Mouse (Mus musculus): ENCODE data around the gene Astn2. TPM values are rescaled to one million over a fixed set of nuclear protein-coding genes. Genes with fewer than 3 reads are reported as not detected.

Astn2 gene
- polyA plus RNA-seq, 1 experiment, result not detected

DNA sequence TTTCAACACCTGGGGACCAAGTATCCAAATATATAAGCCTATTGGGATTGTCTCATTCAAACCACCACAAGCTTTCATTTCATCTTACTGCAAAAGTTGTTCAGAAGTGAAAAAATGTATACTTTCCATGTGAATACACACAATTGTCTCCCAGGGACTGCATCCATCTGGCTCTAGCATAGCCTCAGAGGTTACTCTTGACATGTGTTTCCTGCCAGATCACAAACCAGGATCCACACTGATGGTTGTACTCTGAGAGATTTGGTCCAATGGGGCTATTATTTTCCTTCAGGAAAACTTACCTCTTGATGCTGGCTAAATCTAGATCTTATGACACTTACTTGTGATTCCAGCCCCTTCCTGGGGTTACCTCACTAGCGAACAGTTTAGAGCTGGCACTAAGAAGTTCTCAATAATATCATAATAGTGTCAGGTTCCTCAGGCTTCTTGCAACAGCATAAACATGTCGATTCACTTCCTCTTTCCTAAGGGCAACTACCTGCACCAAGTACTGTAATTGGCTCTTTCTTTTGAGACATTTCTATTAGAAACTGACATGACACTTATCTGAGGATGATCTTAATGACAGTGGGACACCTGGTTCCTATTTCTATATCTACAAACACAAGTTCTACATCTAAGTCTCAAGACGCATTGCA is 361.3 kb downstream of the Astn2 start:
- no peak for TF ChIP-seq USF1 (IDR thresholded peaks at IDR 0.05; ENCODE audit: low read depth)
- no peak for TF ChIP-seq CTCF (IDR thresholded peaks at IDR 0.05; ENCODE audit: control insufficient read depth, insufficient read depth, insufficient read length)
- TF ChIP-seq FOSL1 (IDR thresholded peaks at IDR 0.05; ENCODE audit: insufficient read depth, low read length, poor library complexity, severe bottlenecking), result no peak
- no peak for TF ChIP-seq MYOD1 (IDR thresholded peaks at IDR 0.05; ENCODE audit: control insufficient read depth, insufficient read length, low read depth)
- no peak for TF ChIP-seq CEBPB (IDR thresholded peaks at IDR 0.05; ENCODE audit: low read depth)
- H3K79me2 ChIP-seq (ENCODE audit: control insufficient read depth, insufficient read depth), result no peaks in the 10 kb centered on the region
- H3K36me3 ChIP-seq (ENCODE audit: control insufficient read depth, insufficient read depth), result no peaks in the 10 kb centered on the region
- H3K27me3 ChIP-seq (ENCODE audit: control insufficient read depth, insufficient read depth, insufficient read length), result no peaks in the 10 kb centered on the region
- H3K79me3 ChIP-seq (ENCODE audit: low read depth), result no peaks in the 10 kb centered on the region
- no peak overlapping the region for H3K4me3 ChIP-seq (ENCODE audit: insufficient read depth, poor library complexity, severe bottlenecking)
- H3ac ChIP-seq (ENCODE audit: control insufficient read depth, insufficient read length, low read depth), result no peak overlapping the region

DNA sequence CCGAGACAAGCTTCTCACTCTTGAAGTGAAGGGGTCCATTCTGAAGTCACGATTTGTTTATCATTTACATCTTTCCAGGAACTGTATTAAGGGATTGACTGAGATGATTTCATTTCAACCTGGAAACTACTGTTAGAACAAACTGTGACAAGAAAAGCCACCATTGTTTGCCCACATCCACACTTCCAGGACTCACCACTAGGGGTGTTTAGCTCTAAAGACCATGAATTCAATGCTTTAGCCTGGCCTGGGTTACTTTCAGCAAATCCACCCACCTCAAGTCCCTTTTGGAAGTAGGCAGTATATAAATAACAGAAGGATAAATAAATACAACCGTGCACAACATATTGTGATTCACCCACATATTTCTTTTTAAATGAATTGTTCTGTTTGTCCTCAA is 370.6 kb downstream of the Astn2 start:
- no peaks in the 10 kb centered on the region for H3K79me3 ChIP-seq (ENCODE audit: low read depth)
- no peak for TF ChIP-seq USF1 (IDR thresholded peaks at IDR 0.05; ENCODE audit: low read depth)
- TF ChIP-seq MYOD1 (IDR thresholded peaks at IDR 0.05; ENCODE audit: control insufficient read depth, insufficient read length, low read depth), result no peak
- TF ChIP-seq CTCF (IDR thresholded peaks at IDR 0.05; ENCODE audit: control insufficient read depth, insufficient read depth, insufficient read length), result no peak
- no peak for TF ChIP-seq CEBPB (IDR thresholded peaks at IDR 0.05; ENCODE audit: low read depth)
- TF ChIP-seq MYOG (IDR thresholded peaks at IDR 0.05; ENCODE audit: control insufficient read depth, extremely low read depth, insufficient read length), result no peak
- TF ChIP-seq FOSL1 (IDR thresholded peaks at IDR 0.05; ENCODE audit: insufficient read depth, low read length, poor library complexity, severe bottlenecking), result no peak
- TF ChIP-seq MAX (IDR thresholded peaks at IDR 0.05), result no peak
- H3ac ChIP-seq (ENCODE audit: control insufficient read depth, insufficient read length, low read depth), result no peak overlapping the region
- H3K36me3 ChIP-seq (ENCODE audit: control insufficient read depth, insufficient read depth), result no peaks in the 10 kb centered on the region
- no peaks in the 10 kb centered on the region for H3K27me3 ChIP-seq (ENCODE audit: control insufficient read depth, insufficient read depth, insufficient read length)
- no peak overlapping the region for H3K4me3 ChIP-seq (ENCODE audit: insufficient read depth, poor library complexity, severe bottlenecking)
- H3K79me2 ChIP-seq (ENCODE audit: control insufficient read depth, insufficient read depth), result no peaks in the 10 kb centered on the region

GRCm38 (mm10) chr4:66031320-66031870 is 373.0 kb downstream of the Astn2 start:
- H3K79me3 ChIP-seq (ENCODE audit: low read depth), result no peaks in the 10 kb centered on the region
- TF ChIP-seq MAX (IDR thresholded peaks at IDR 0.05) (no peak), CTCF (IDR thresholded peaks at IDR 0.05; ENCODE audit: control insufficient read depth, insufficient read depth, insufficient read length) (no peak), CEBPB (IDR thresholded peaks at IDR 0.05; ENCODE audit: low read depth) (no peak), USF1 (IDR thresholded peaks at IDR 0.05; ENCODE audit: low read depth) (no peak), MYOD1 (IDR thresholded peaks at IDR 0.05; ENCODE audit: control insufficient read depth, insufficient read length, low read depth) (no peak), MYOG (IDR thresholded peaks at IDR 0.05; ENCODE audit: control insufficient read depth, extremely low read depth, insufficient read length) (no peak), FOSL1 (IDR thresholded peaks at IDR 0.05; ENCODE audit: insufficient read depth, low read length, poor library complexity, severe bottlenecking) (no peak)
- no peak overlapping the region for H3ac ChIP-seq (ENCODE audit: control insufficient read depth, insufficient read length, low read depth)
- H3K4me3 ChIP-seq (ENCODE audit: insufficient read depth, poor library complexity, severe bottlenecking), result no peak overlapping the region
- no peaks in the 10 kb centered on the region for H3K36me3 ChIP-seq (ENCODE audit: control insufficient read depth, insufficient read depth)
- no peaks in the 10 kb centered on the region for H3K79me2 ChIP-seq (ENCODE audit: control insufficient read depth, insufficient read depth)
- no peaks in the 10 kb centered on the region for H3K27me3 ChIP-seq (ENCODE audit: control insufficient read depth, insufficient read depth, insufficient read length)

GRCm38 (mm10) chr4:66029901-66030300 is 374.5 kb downstream of the Astn2 start:
- no peak for TF ChIP-seq CEBPB (IDR thresholded peaks at IDR 0.05; ENCODE audit: low read depth)
- TF ChIP-seq MYOG (IDR thresholded peaks at IDR 0.05; ENCODE audit: control insufficient read depth, extremely low read depth, insufficient read length), result no peak
- TF ChIP-seq FOSL1 (IDR thresholded peaks at IDR 0.05; ENCODE audit: insufficient read depth, low read length, poor library complexity, severe bottlenecking), result no peak
- TF ChIP-seq MYOD1 (IDR thresholded peaks at IDR 0.05; ENCODE audit: control insufficient read depth, insufficient read length, low read depth), result no peak
- TF ChIP-seq MAX (IDR thresholded peaks at IDR 0.05), result no peak
- no peak for TF ChIP-seq CTCF (IDR thresholded peaks at IDR 0.05; ENCODE audit: control insufficient read depth, insufficient read depth, insufficient read length)
- no peak for TF ChIP-seq USF1 (IDR thresholded peaks at IDR 0.05; ENCODE audit: low read depth)
- no peaks in the 10 kb centered on the region for H3K79me3 ChIP-seq (ENCODE audit: low read depth)
- H3K79me2 ChIP-seq (ENCODE audit: control insufficient read depth, insufficient read depth), result no peaks in the 10 kb centered on the region
- H3K36me3 ChIP-seq (ENCODE audit: control insufficient read depth, insufficient read depth), result no peaks in the 10 kb centered on the region
- no peak overlapping the region for H3K4me3 ChIP-seq (ENCODE audit: insufficient read depth, poor library complexity, severe bottlenecking)
- no peak overlapping the region for H3ac ChIP-seq (ENCODE audit: control insufficient read depth, insufficient read length, low read depth)
- H3K27me3 ChIP-seq (ENCODE audit: control insufficient read depth, insufficient read depth, insufficient read length), result no peaks in the 10 kb centered on the region

DNA sequence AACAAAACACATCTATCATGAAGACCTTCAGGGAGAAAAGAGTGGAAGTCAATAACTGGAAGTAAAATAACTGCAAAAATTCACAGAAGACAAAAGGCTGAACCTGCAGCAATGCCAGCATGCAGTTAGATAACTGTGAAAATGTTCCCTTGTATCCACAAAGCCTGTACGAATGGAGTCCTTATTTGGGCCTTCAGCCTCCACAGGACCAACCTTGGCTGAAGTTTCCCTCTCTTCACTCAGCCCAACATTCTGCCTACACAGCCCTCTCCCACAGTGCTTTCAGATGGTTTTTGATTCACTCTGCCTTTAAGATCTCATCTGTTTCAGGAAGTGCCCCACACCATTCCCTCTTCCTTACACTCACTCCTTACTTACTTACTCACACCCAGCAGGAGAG is 376.5 kb downstream of the Astn2 start:
- no peaks in the 10 kb centered on the region for H3K79me2 ChIP-seq (ENCODE audit: control insufficient read depth, insufficient read depth)
- H3K79me3 ChIP-seq (ENCODE audit: low read depth), result no peaks in the 10 kb centered on the region
- no peak overlapping the region for H3K4me3 ChIP-seq (ENCODE audit: insufficient read depth, poor library complexity, severe bottlenecking)
- H3ac ChIP-seq (ENCODE audit: control insufficient read depth, insufficient read length, low read depth), result no peak overlapping the region
- H3K36me3 ChIP-seq (ENCODE audit: control insufficient read depth, insufficient read depth), result no peaks in the 10 kb centered on the region
- no peak for TF ChIP-seq CEBPB (IDR thresholded peaks at IDR 0.05; ENCODE audit: low read depth)
- TF ChIP-seq USF1 (IDR thresholded peaks at IDR 0.05; ENCODE audit: low read depth), result no peak
- H3K27me3 ChIP-seq (ENCODE audit: control insufficient read depth, insufficient read depth, insufficient read length), result no peaks in the 10 kb centered on the region
